Comparison of ENCODE assay signal across 10 mouse cellular contexts in genomic region chr7:48938190-48938589, GRCm38 (mm10). TPM values are rescaled to one million over a fixed set of nuclear protein-coding genes. Genes with fewer than 3 reads are reported as not detected.
DNase-seq lines count a peak whose midpoint lies in the region; ATAC-seq and TF ChIP-seq lines count a peak whose summit lies in the region.
"Had no signal": no experiment of that assay in that cellular context is flagged by ENCODE, and none has a peak within 500 bp of the region (broad histone marks: within the 10 kb centered on the region; RNA-seq: fewer than 3 reads in every experiment).

No protein-coding gene starts in this region.

- H3K9ac ChIP-seq in hindbrain, embryonic 11.5 days (ENCODE audit: low read depth, low read length) = no peak overlapping the region
- H3K9ac ChIP-seq: liver, embryonic 13.5 days had no signal

- H3K4me1 ChIP-seq in lung, adult 2 months (ENCODE audit: control insufficient read depth, insufficient read depth, low read length) = no peaks in the 10 kb centered on the region
- no peaks in the 10 kb centered on the region for H3K4me1 ChIP-seq in hindbrain, embryonic 11.5 days (replicated peaks; ENCODE audit: control insufficient read depth, insufficient read depth, low read length)
- H3K4me1 ChIP-seq: liver, embryonic 13.5 days had no signal

- ATAC-seq in erythroblast, adult 5-6 weeks (replicated peaks; ENCODE audit: low FRiP score, poor library complexity, severe bottlenecking) = 0 out of 2 replicates have a peak, but pooled peaks have one; percentile 46
- no peak for ATAC-seq in hindbrain, embryonic 11.5 days (ENCODE audit: low FRiP score)

- peak; percentile 37 for DNase-seq in adrenal gland, postnatal 25 days
- DNase-seq in adrenal gland, adult 8-10 months = no peak
- DNase-seq in lung, adult 2 months = no peak
- DNase-seq in lung, adult 18-20 months = no peak
- peak; percentile 25 to 29 for DNase-seq in natural killer cell, adult 2 months (ENCODE audit: low spot score in 2 of 2)
- no peak for DNase-seq in frontal cortex, postnatal 10 days (ENCODE audit: low spot score in 2 of 2)
- DNase-seq in hindbrain, embryonic 11.5 days (ENCODE audit: low spot score) = no peak

- no peak overlapping the region for H3K27ac ChIP-seq in hindbrain, embryonic 11.5 days (ENCODE audit: low read depth, low read length)
- H3K27ac ChIP-seq: liver, embryonic 13.5 days had no signal

- no peaks in the 10 kb centered on the region for H3K36me3 ChIP-seq in hindbrain, embryonic 11.5 days (ENCODE audit: control insufficient read depth, insufficient read depth, low read length)
- H3K36me3 ChIP-seq: liver, embryonic 13.5 days had no signal

- H3K4me3 ChIP-seq in lung, adult 2 months (replicated peaks; ENCODE audit: extremely low read depth, low read depth, low read length) = no peak overlapping the region
- H3K4me3 ChIP-seq in hindbrain, embryonic 11.5 days (ENCODE audit: low read depth, low read length) = no peak overlapping the region
- H3K4me3 ChIP-seq: erythroblast, embryonic 14.5 days; liver, embryonic 13.5 days had no signal

- 25% methylated on average over 4 of the region's 4 CpGs for WGBS in lung, adult 2 months
- 43% methylated on average over 4 of the region's 4 CpGs for WGBS in hindbrain, embryonic 11.5 days

- H3K9me3 ChIP-seq in hindbrain, embryonic 11.5 days (ENCODE audit: control insufficient read depth, low read length) = no peaks in the 10 kb centered on the region
- H3K9me3 ChIP-seq: liver, embryonic 13.5 days had no signal

- TF ChIP-seq CTCF in lung, adult 2 months (IDR thresholded peaks at IDR 0.05; ENCODE audit: insufficient read depth, low read length) = peak; percentile 34

- no peaks in the 10 kb centered on the region for H3K27me3 ChIP-seq in hindbrain, embryonic 11.5 days (ENCODE audit: control insufficient read depth, insufficient read depth, low read length)
- H3K27me3 ChIP-seq: liver, embryonic 13.5 days had no signal

- H3K4me2 ChIP-seq in hindbrain, embryonic 11.5 days (replicated peaks; ENCODE audit: low read depth, low read length) = no peak overlapping the region

- no peak for TF ChIP-seq POLR2A in lung, adult 2 months (IDR thresholded peaks at IDR 0.05; ENCODE audit: borderline replicate concordance, extremely low read depth, low read depth, low read length)

RNA-seq across cellular contexts. Expression of gene Nav2, which starts 29.7 kb away (rescaled TPM):
- 9.8 and 11.6 TPM in 2 replicates for total RNA-seq in adrenal gland, postnatal 25 days (2021)
- total RNA-seq in adrenal gland, adult 8-10 months (2022) = 10 to 100 TPM in 2 of 4 experiments, 1 to 10 TPM in 2; 5.1 to 13.7 (median 9.1) TPM
- polyA plus RNA-seq in lung, adult 2 months (2012; rRNA removed) = 23.9 and 33.9 TPM in 2 replicates
- 1.9 and 5.6 TPM in 2 replicates for total RNA-seq in erythroblast, adult 5-6 weeks (2015; ENCODE audit: low replicate concordance)
- total RNA-seq in erythroblast, adult 5-6 weeks (2017; ENCODE audit: low replicate concordance) = 3.9 and 4.6 TPM in 2 replicates
- 22.6 and 36.1 TPM in 2 replicates for polyA plus RNA-seq in hindbrain, embryonic 11.5 days (2014; fragmentation: Nextera tagmentation; extraction: Ambion mirVana)

RNA-seq across cellular contexts. Expression of gene E2f8, which starts 56.8 kb away (rescaled TPM):
- 3.6 and 4.5 TPM in 2 replicates for total RNA-seq in adrenal gland, postnatal 25 days (2021)
- 1 to 10 TPM in 3 of 4 experiments, under 1 TPM in 1; 0.17 to 1.5 (median 1.3) TPM for total RNA-seq in adrenal gland, adult 8-10 months (2022)
- 0.41 and 0.90 TPM in 2 replicates for polyA plus RNA-seq in lung, adult 2 months (2012; rRNA removed)
- 71.3 and 75.9 TPM in 2 replicates for total RNA-seq in erythroblast, adult 5-6 weeks (2015; ENCODE audit: low replicate concordance)
- total RNA-seq in erythroblast, adult 5-6 weeks (2017; ENCODE audit: low replicate concordance) = 68.2 and 121 TPM in 2 replicates
- polyA plus RNA-seq in hindbrain, embryonic 11.5 days (2014; fragmentation: Nextera tagmentation; extraction: Ambion mirVana) = 12.9 and 17.1 TPM in 2 replicates

Comparison
In these comparisons a context has a peak if more than half of its experiments do, and no peak if none do; other contexts are left out.
1. DNase-seq: peak in adrenal gland, postnatal 25 days (single experiment) and natural killer cell, adult 2 months (2 of 2); none in adrenal gland, adult 8-10 months (single experiment), lung, adult 2 months (single experiment), lung, adult 18-20 months (0 of 2), frontal cortex, postnatal 10 days (0 of 2) and hindbrain, embryonic 11.5 days (single experiment).
2. RNA of gene E2f8, which starts 56.8 kb away (total RNA-seq): 68.2 to 121 TPM in erythroblast, adult 5-6 weeks; 3.6 to 4.5 TPM in adrenal gland, postnatal 25 days and 0.17 to 1.5 TPM in adrenal gland, adult 8-10 months; every median in the first group is over 10 times any median in the second.